Mouse (Mus musculus) gastrocnemius, adult 18-20 months (tissue): Measurements from ENCODE around the gene Dmrtb1. TPM values are rescaled to one million over a fixed set of nuclear protein-coding genes. Genes with fewer than 3 reads are reported as not detected.

ENCODE experiments used
- microRNA-seq: library from miRNA; unstranded; fragments of <30 nt; microRNA quantifications from one replicate; pipeline ENCODE4 v1.2.0, GENCODE M21; 2021
- total RNA-seq, 2 experiments: library from RNA; stranded (reverse); gene quantifications; 2 replicates each; pipeline ENCODE4 v1.2.3; 2021

Dmrtb1 gene
- total RNA-seq, 2 experiments from 2014 or later = not detected

Small RNA genes within 50 kb of the gene (microRNA-seq; reads per million reads assigned to microRNA genes)
- not detected for gene Gm25123

Other genes with a start within 250 kb of the Dmrtb1 start
- under 1 TPM; 0.38 to 0.53 TPM for gene Glis1, start 249.6 kb downstream of the Dmrtb1 start, total RNA-seq
- gene Lrp8, start 118.0 kb upstream of the Dmrtb1 start, total RNA-seq = under 1 TPM; 0.05 to 0.07 TPM
- gene Magoh, start 195.5 kb upstream of the Dmrtb1 start, total RNA-seq = 10 to 100 TPM; 25.6 to 32.3 TPM
- 10 to 100 TPM; 40.5 to 53.7 TPM for gene 0610037L13Rik, start 205.6 kb upstream of the Dmrtb1 start, total RNA-seq
- 10 to 100 TPM; 64.3 to 67.2 TPM for gene Cpt2, start 239.4 kb upstream of the Dmrtb1 start, total RNA-seq